Mouse (Mus musculus) lung, adult 2 months (tissue): Measurements from ENCODE around the gene Stox2.

Experiments
- CTCF ChIP-seq: fragments of 200-500 bp; IDR thresholded peaks from 2 replicates; pipeline ENCODE4 v1.5.1; 2011; ENCODE audit warnings: mild to moderate bottlenecking, low read length, control low read depth; ENCODE audit not compliant: insufficient read depth
- POLR2A ChIP-seq: fragments of 200-500 bp; IDR thresholded peaks from 2 replicates; pipeline ENCODE4 v1.6.1; 2011; ENCODE audit warnings: low read depth, mild to moderate bottlenecking, control low read depth, low read length, borderline replicate concordance; ENCODE audit errors: extremely low read depth

DNA sequence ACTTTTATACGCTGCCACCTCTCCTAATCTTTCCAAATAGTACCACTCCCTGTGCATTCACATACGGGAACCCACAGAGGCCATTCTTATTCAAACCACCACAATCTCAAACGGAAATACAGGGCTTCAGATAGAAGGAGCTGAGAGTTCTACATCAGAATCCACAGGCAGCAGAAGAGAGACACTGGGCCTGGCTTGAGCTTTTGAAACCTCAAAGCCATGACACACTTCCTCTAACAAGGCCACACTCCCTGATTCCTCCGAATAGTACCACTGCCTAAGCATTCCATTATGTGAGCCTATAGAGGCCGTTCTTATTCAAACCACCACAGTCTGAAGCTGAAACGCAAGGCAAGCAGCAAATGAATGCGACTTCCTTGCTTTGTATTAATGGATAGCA, 69.5 kb downstream of the Stox2 start:
- TF ChIP-seq POLR2A (no peak), CTCF (no peak)
